Mouse (Mus musculus): ENCODE measurements around the gene Dusp22.
A peak's percentile ranks its signal among the peaks of the same experiment; 100 is the strongest.

Dusp22 gene

GRCm38 (mm10) chr13:30723258-30723657 is 63.5 kb downstream of the Dusp22 start:
- DNase-seq = no peak

GRCm38 (mm10) chr13:30723858-30724257 is 64.1 kb downstream of the Dusp22 start:
- no peak for DNase-seq

- DNase-seq = peak; percentile 41
Measured at GRCm38 (mm10) chr13:30724691-30725271, 65.0 kb downstream of the Dusp22 start.

- no peak for DNase-seq
Measured at GRCm38 (mm10) chr13:30726879-30727278, 67.1 kb downstream of the Dusp22 start.

GRCm38 (mm10) chr13:30728155-30728554 is 68.4 kb downstream of the Dusp22 start:
- no peak for DNase-seq

GRCm38 (mm10) chr13:30729245-30729644 is 69.4 kb downstream of the Dusp22 start:
- DNase-seq = peak; percentile 21

GRCm38 (mm10) chr13:30730104-30730793 is 70.5 kb downstream of the Dusp22 start:
- DNase-seq = no peak

GRCm38 (mm10) chr13:30732709-30733445 is 73.1 kb downstream of the Dusp22 start:
- DNase-seq = no peak

GRCm38 (mm10) chr13:30736721-30737120 is 76.9 kb downstream of the Dusp22 start:
- no peak for DNase-seq

GRCm38 (mm10) chr13:30737257-30737656 is 77.5 kb downstream of the Dusp22 start:
- DNase-seq = no peak

GRCm38 (mm10) chr13:30738310-30738840 is 78.6 kb downstream of the Dusp22 start:
- no peak for DNase-seq

- DNase-seq = no peak
Measured at GRCm38 (mm10) chr13:30741172-30741571, 81.4 kb downstream of the Dusp22 start.

GRCm38 (mm10) chr13:30742411-30742970 is 82.7 kb downstream of the Dusp22 start:
- no peak for DNase-seq

GRCm38 (mm10) chr13:30745121-30745520 is 85.3 kb downstream of the Dusp22 start:
- no peak for DNase-seq

- DNase-seq = no peak
Measured at GRCm38 (mm10) chr13:30747068-30747467, 87.3 kb downstream of the Dusp22 start.

GRCm38 (mm10) chr13:30747504-30747903 is 87.7 kb downstream of the Dusp22 start:
- DNase-seq = no peak

- no peak for DNase-seq
Measured at GRCm38 (mm10) chr13:30748321-30748720, 88.5 kb downstream of the Dusp22 start.

- peak; percentile 55 for DNase-seq
Measured at GRCm38 (mm10) chr13:30749021-30749556, 89.3 kb downstream of the Dusp22 start, which contains the start of gene Irf4. Gene Irf4 (plus strand): TSS chr13:30749226.

- no peak for DNase-seq
Measured at GRCm38 (mm10) chr13:30749557-30750141, 89.8 kb downstream of the Dusp22 start.

- DNase-seq = peak; percentile 42
Measured at GRCm38 (mm10) chr13:30750461-30751303, 90.9 kb downstream of the Dusp22 start.

- no peak for DNase-seq
Measured at GRCm38 (mm10) chr13:30751304-30751580, 91.4 kb downstream of the Dusp22 start.

Data from retina, postnatal 1 day (tissue).